8 mouse cellular contexts compared by ENCODE assay signal in genomic region chr19:46152127-46152803, GRCm38 (mm10). TPM values are rescaled to one million over a fixed set of nuclear protein-coding genes. Genes with fewer than 3 reads are reported as not detected.
DNase-seq lines count a peak whose midpoint lies in the region; ATAC-seq lines count a peak whose summit lies in the region.

Gene Gbf1, plus strand, starts transcription at chr19:46152509.

- H3K27ac ChIP-seq in hindbrain, embryonic 12.5 days, result peak within 1 kb of the TSS; percentile 72

- peak; percentile 100 for ATAC-seq in hindbrain, embryonic 12.5 days (ENCODE audit: low FRiP score)

- H3K4me3 ChIP-seq in hindbrain, embryonic 12.5 days, result peak within 1 kb of the TSS; percentile 59

- WGBS in hindbrain, embryonic 12.5 days, result under 1% methylated on average over 37 of the region's 37 CpGs

- H3K4me1 ChIP-seq in hindbrain, embryonic 12.5 days, result peaks cover 34% of the 10 kb centered on the region

- no peaks in the 10 kb centered on the region for H3K9me3 ChIP-seq in hindbrain, embryonic 12.5 days (replicated peaks)

- peak within 1 kb of the TSS; percentile 70 for H3K4me2 ChIP-seq in hindbrain, embryonic 12.5 days (replicated peaks)

- peak within 1 kb of the TSS; percentile 78 for H3K9ac ChIP-seq in hindbrain, embryonic 12.5 days

- H3K27me3 ChIP-seq in hindbrain, embryonic 12.5 days, result peaks cover 38% of the 10 kb centered on the region

- DNase-seq in NIH3T3 (ENCODE audit: low read depth), result peak; percentile 98
- DNase-seq in cerebellum, postnatal 10 days, result peak; percentile 94
- peak; percentile 92 to 97 for DNase-seq in frontal cortex, postnatal 10 days (ENCODE audit: low spot score in 2 of 2)
- DNase-seq in layer of hippocampus, postnatal 14 days (ENCODE audit: low spot score in 2 of 2), result peak; percentile 94 to 99
- DNase-seq in lung, postnatal 14 days, result peak; percentile 90
- peak; percentile 98 for DNase-seq in retina, adult 2 months (ENCODE audit: low read depth, low spot score)
- peak; percentile 90 to 92 for DNase-seq in thymus, postnatal 36 days

- no peaks in the 10 kb centered on the region for H3K36me3 ChIP-seq in hindbrain, embryonic 12.5 days

RNA-seq across cellular contexts. Expression of gene Gbf1, which starts in this region (rescaled TPM):
- 76.1 and 80.5 TPM in 2 replicates for polyA plus RNA-seq in hindbrain, embryonic 12.5 days (2016; fragmentation: Nextera tagmentation; extraction: Ambion mirVana)
- total RNA-seq in layer of hippocampus, postnatal 14 days (2021), result 100 to 1,000 TPM in 1 of 2 experiments, 10 to 100 TPM in 1; 83.7 to 101 TPM

Comparison
In these comparisons a context has a peak if more than half of its experiments do, and no peak if none do; other contexts are left out.
1. Peak in every context shown above with its lines: DNase-seq, ATAC-seq, H3K4me3 ChIP-seq and H3K27ac ChIP-seq.